Mouse (Mus musculus) inflammation-experienced regulatory T-cells, adult 6 months (primary cell): ENCODE data around the gene Klc1. TPM values are rescaled to one million over a fixed set of nuclear protein-coding genes. Genes with fewer than 3 reads are reported as not detected.

ENCODE experiments used
- ATAC-seq: one replicate; pipeline ENCODE4 v1.8.0; 2017
- polyA plus RNA-seq, 3 experiments: library from polyadenylated mRNA; unstranded; fragments of 100-300 nt; shearing (Covaris generic); gene quantifications; one replicate each; pipeline ENCODE4 v1.2.1; 2017

Klc1 gene
- polyA plus RNA-seq, 3 experiments from 2014 or later: 17.9 to 19.7 (median 18.3) TPM

- ATAC-seq: no peak
Observed at GRCm38 (mm10) chr12:111853546-111853945, 94.9 kb downstream of the Klc1 start.

- ATAC-seq: peak; percentile 5
Observed at GRCm38 (mm10) chr12:111855448-111855847, 96.8 kb downstream of the Klc1 start.

Other genes starting within 250 kb of the Klc1 start
- gene Eif5, start 220.8 kb upstream of the Klc1 start, polyA plus RNA-seq: 100 to 1,000 TPM in 2 of 3 experiments, 10 to 100 TPM in 1; 80.7 to 196 (median 189) TPM
- 10 to 100 TPM; 16.4 to 45.8 (median 41.1) TPM for gene Mark3, start 184.3 kb upstream of the Klc1 start, polyA plus RNA-seq
- 10 to 100 TPM; 24.2 to 37.2 (median 31.8) TPM for gene Ckb, start 86.5 kb upstream of the Klc1 start, polyA plus RNA-seq
- gene Trmt61a, start 80.7 kb upstream of the Klc1 start, polyA plus RNA-seq: 1 to 10 TPM; 3.2 to 4.4 (median 3.3) TPM
- gene Bag5, start 45.6 kb upstream of the Klc1 start, polyA plus RNA-seq: 10 to 100 TPM; 22.0 to 40.1 (median 36.7) TPM
- 10 to 100 TPM; 55.8 to 85.0 (median 74.3) TPM for gene Apopt1, start 45.6 kb upstream of the Klc1 start, polyA plus RNA-seq
- gene Xrcc3, start 55.0 kb downstream of the Klc1 start, polyA plus RNA-seq: 1 to 10 TPM; 2.8 to 5.2 (median 4.1) TPM
- gene Zfyve21, start 55.3 kb downstream of the Klc1 start, polyA plus RNA-seq: 1 to 10 TPM; 3.5 to 6.8 (median 4.5) TPM
- 10 to 100 TPM in 1 of 3 experiments, 1 to 10 TPM in 2; 4.1 to 12.6 (median 8.6) TPM for gene Ppp1r13b, start 149.3 kb downstream of the Klc1 start, polyA plus RNA-seq
- 100 to 1,000 TPM; 235 to 309 (median 282) TPM for gene Atp5mpl, start 208.1 kb downstream of the Klc1 start, polyA plus RNA-seq
- gene Tdrd9, start 212.7 kb downstream of the Klc1 start, polyA plus RNA-seq: under 1 TPM in 1 of 3 experiments, not detected in 2; 0.10 TPM
- gene Rd3l, start 222.5 kb downstream of the Klc1 start, polyA plus RNA-seq: not detected